Mouse (Mus musculus): ENCODE results near the gene Ppfia2.
A peak's percentile ranks its signal among the peaks of the same experiment; 100 is the strongest.

Gene Ppfia2

GRCm38 (mm10) chr10:106469855-106470532, at the start of gene Ppfia2:
Ppfia2 (plus strand) TSS chr10:106470339.
- no peak for DNase-seq (ENCODE audit: low spot score)

- DNase-seq (ENCODE audit: low spot score), result no peak
Measured at GRCm38 (mm10) chr10:106468956-106469721, 1.0 kb upstream of the Ppfia2 start.

- DNase-seq (ENCODE audit: low spot score), result no peak
Measured at GRCm38 (mm10) chr10:106470533-106471205, 530 bp downstream of the Ppfia2 start.

GRCm38 (mm10) chr10:106509281-106510165, 39.4 kb downstream of the Ppfia2 start:
- no peak for DNase-seq (ENCODE audit: low spot score)

- DNase-seq (ENCODE audit: low spot score), result no peak
Measured at GRCm38 (mm10) chr10:106566036-106566435, 95.9 kb downstream of the Ppfia2 start.

GRCm38 (mm10) chr10:106585026-106585425, 114.9 kb downstream of the Ppfia2 start:
- no peak for DNase-seq (ENCODE audit: low spot score)

- peak; percentile 3 for DNase-seq (ENCODE audit: low spot score)
Measured at GRCm38 (mm10) chr10:106585476-106586080, 115.4 kb downstream of the Ppfia2 start.

GRCm38 (mm10) chr10:106587817-106588216, 117.7 kb downstream of the Ppfia2 start:
- no peak for DNase-seq (ENCODE audit: low spot score)

- DNase-seq (ENCODE audit: low spot score), result no peak
Measured at GRCm38 (mm10) chr10:106590944-106591343, 120.8 kb downstream of the Ppfia2 start.

GRCm38 (mm10) chr10:106596976-106597375, 126.8 kb downstream of the Ppfia2 start:
- no peak for DNase-seq (ENCODE audit: low spot score)

- no peak for DNase-seq (ENCODE audit: low spot score)
Measured at GRCm38 (mm10) chr10:106603319-106603898, 133.3 kb downstream of the Ppfia2 start.

- DNase-seq (ENCODE audit: low spot score), result no peak
Measured at GRCm38 (mm10) chr10:106609177-106609981, 139.2 kb downstream of the Ppfia2 start.

GRCm38 (mm10) chr10:106610222-106610621, 140.1 kb downstream of the Ppfia2 start:
- no peak for DNase-seq (ENCODE audit: low spot score)

- no peak for DNase-seq (ENCODE audit: low spot score)
Measured at GRCm38 (mm10) chr10:106618194-106618593, 148.1 kb downstream of the Ppfia2 start.

GRCm38 (mm10) chr10:106620952-106621351, 150.8 kb downstream of the Ppfia2 start:
- no peak for DNase-seq (ENCODE audit: low spot score)

- no peak for DNase-seq (ENCODE audit: low spot score)
Measured at GRCm38 (mm10) chr10:106623342-106623741, 153.2 kb downstream of the Ppfia2 start.

- DNase-seq (ENCODE audit: low spot score), result no peak
Measured at GRCm38 (mm10) chr10:106632171-106632935, 162.2 kb downstream of the Ppfia2 start.

GRCm38 (mm10) chr10:106633898-106634297, 163.8 kb downstream of the Ppfia2 start:
- DNase-seq (ENCODE audit: low spot score), result no peak

GRCm38 (mm10) chr10:106652276-106652675, 182.1 kb downstream of the Ppfia2 start:
- DNase-seq (ENCODE audit: low spot score), result no peak

Measured in c-Kit-positive CD71-positive TER-119-positive erythroid progenitor cells, embryonic 14.5 days (primary cell).